Mouse (Mus musculus): Measurements from ENCODE around the gene Rnase9.
"Not testable (repeated sequence)": the region's sequence is repeated elsewhere in the genome, so short reads cannot be mapped to it uniquely, and the experiment has no call there.

The Rnase9 gene

DNA sequence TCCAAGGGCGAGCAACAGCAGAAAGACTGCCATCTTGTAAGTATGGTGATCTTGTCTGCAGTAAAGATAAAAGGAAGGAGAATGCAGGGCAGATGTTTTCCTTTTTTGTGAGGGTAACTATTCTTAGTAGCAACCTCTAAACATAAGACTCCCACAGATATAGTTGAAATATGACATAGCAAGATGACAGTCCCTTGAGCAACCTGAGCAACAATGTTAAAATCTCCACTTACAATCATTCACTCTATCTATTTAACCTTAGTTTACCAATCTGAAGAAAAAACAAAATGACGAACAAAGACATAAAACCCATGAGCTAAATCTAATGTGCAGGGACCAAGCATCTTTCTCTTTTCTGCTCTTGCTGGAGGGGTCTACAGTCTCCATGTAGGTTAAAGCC, 8.4 kb upstream of the Rnase9 start, which contains the start of gene Rnase11:
TSS of gene Rnase11 (minus strand) at position 101 of the 400 bp plus-strand sequence.
- no peak for DNase-seq (ENCODE audit: low spot score)

DNA sequence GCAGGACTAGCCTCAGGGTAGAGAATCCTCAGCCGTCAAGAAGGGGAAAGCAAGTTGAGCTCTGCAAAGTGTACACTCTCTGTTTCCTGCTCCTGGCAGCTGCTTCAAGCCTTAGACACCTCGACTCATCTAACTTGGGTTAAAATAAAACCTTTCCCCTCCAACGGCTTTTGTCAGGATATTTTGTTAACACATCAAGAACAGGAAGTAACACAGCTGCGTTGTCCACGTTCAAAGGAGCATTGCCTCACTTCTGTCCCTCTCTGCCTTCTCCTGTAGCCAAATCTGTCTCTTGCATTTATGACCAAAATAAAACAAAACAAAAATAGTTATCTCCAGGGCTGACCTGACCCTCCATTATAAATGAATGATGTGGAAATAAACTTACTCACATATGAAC, 6.2 kb upstream of the Rnase9 start:
- DNase-seq (ENCODE audit: low spot score) = no peak

GRCm38 (mm10) chr14:51036214-51036613, 5.5 kb downstream of the Rnase9 start:
- DNase-seq (ENCODE audit: low spot score) = no peak

- no peak for DNase-seq (ENCODE audit: low spot score)
Observed at GRCm38 (mm10) chr14:51035206-51035605, 6.5 kb downstream of the Rnase9 start.

DNA sequence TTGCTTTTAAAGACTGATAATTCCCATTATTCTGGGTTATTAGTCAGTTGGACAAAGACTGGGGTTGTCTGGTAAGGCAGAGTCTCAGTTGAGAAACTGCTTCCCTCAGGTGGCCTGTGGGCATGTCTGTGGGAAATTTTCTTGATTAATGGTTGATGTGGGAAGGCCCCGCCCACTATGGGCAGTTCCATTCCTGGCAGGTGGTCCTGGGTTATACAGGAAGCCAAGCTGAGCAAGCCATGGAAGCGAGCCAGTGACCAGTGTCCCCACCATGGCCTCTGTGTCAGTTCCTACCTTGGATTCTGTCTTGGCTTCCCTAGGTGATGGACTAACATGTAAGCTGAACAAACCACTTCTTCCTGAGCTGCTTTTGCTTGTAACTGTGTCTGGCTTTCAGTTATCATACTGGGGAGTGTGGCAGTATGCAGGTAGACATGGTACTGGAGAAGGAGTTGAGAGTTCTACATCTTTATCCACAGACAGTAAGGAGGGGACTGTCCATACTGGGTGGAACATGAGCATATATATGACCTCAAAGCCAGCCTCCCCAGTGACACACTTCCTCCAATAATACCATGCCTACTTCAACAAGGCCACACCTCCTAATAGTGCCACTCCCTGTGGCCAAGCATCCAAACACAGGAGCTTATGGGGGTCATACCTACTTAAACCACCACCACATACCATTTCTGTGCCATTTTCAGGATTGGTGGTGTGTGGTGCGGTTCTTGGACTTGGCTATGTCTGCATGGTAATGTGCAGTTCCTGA, 14.1 kb downstream of the Rnase9 start:
- no peak for DNase-seq (ENCODE audit: low spot score)

GRCm38 (mm10) chr14:51026391-51027133, 15.1 kb downstream of the Rnase9 start:
- DNase-seq (ENCODE audit: low spot score) = peak; percentile 18

DNA sequence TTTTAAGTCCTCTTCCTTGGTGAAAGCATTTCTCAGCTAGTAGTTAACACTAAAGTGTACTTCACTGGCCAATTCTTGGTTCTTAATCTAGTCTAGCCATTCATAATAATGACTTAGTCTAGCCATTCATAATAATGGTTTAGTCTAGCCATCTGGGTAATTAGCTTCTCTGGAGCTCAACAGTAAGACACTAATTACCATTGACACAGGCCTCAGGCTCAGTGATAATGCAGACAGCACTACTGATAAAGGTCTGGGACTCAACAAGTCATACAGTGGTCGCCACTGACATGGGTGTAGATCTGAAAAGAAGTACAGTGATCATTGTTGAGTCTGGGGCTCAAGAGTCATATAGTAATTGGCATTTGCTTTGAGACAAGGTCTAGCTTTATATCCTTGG, 16.8 kb downstream of the Rnase9 start:
- no peak for DNase-seq (ENCODE audit: low spot score)

DNA sequence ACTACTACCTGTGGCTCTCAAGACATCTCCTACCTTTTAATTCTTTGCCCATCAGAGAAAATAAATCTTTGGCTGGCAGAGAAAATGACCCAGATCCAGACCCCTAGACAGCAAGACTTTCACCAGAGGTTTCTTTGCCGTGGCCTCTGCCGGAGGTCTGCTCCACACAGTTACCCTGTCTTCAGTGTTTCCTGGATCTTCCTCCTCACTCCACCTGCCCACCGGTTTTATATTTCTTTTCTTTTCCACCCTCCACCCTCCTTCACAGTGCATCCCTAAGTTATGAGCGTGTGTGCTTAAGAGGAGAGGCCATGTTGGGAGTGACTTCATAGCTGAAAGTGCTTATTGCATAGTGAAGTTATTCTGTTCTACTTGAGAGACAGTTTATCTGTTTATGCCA, 18.2 kb downstream of the Rnase9 start:
- no peak for DNase-seq (ENCODE audit: low spot score)

DNA sequence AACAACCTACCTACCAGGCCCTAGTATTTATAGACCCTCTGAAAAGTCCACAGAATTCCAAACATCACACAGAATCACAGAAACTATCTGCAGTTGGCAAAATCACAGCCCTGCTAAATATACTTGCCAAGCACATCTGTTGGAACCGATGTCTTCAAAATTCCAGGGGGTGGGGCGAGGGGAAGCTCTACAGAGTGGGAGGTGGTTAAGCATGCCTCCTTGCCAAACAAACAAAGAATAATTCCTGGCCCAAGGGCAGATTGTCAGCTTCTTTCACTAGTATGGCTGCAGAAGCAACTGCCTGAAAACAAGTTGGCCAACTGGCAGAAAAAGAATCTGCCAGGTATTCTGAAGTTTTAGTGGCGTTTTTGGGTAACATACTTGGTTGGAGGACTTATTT, 24.4 kb downstream of the Rnase9 start:
- DNase-seq (ENCODE audit: low spot score) = no peak

DNA sequence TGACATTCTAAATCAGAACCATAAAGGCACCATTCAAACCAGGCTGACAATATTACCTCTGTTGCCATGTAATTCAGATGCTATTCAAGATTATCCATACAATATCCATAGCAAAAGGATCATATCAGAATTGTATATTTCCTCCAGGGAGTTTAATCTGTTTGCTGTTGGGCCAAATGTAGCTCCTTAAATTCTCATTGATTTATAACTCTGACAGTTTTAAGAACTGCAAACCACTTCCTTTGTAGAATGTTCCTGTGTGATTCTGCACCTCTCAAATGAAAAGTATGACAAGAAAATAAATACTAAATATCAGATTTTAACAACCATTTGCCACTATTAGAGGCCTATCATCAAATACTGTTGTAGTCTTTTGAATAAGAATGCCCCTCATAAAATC, 25.9 kb downstream of the Rnase9 start:
- no peak for DNase-seq (ENCODE audit: low spot score)

DNA sequence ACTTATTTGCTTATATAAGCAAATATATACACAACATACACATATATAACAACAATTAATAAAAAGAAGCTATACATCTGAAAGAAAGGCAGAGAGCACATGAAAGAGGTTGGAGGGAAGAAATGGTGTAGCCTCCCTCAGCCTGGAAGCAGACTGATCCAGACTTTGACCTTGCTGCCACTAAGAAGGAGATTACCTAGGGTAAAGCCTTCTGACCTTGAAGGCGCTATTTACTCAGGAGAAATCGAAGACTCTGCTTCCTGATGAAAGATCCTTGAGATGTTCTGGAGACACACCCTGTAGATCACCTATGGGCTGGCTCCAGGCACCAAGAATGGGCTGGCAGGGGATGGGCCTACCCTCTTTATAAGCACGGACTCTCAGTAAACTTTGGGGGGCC, 26.9 kb downstream of the Rnase9 start:
- not testable (repeated sequence) for DNase-seq (ENCODE audit: low spot score)

- DNase-seq (ENCODE audit: low spot score) = no peak
Observed at GRCm38 (mm10) chr14:51009572-51009971, 32.1 kb downstream of the Rnase9 start.

- no peak for DNase-seq (ENCODE audit: low spot score)
Observed at GRCm38 (mm10) chr14:51008781-51009180, 32.9 kb downstream of the Rnase9 start.

DNA sequence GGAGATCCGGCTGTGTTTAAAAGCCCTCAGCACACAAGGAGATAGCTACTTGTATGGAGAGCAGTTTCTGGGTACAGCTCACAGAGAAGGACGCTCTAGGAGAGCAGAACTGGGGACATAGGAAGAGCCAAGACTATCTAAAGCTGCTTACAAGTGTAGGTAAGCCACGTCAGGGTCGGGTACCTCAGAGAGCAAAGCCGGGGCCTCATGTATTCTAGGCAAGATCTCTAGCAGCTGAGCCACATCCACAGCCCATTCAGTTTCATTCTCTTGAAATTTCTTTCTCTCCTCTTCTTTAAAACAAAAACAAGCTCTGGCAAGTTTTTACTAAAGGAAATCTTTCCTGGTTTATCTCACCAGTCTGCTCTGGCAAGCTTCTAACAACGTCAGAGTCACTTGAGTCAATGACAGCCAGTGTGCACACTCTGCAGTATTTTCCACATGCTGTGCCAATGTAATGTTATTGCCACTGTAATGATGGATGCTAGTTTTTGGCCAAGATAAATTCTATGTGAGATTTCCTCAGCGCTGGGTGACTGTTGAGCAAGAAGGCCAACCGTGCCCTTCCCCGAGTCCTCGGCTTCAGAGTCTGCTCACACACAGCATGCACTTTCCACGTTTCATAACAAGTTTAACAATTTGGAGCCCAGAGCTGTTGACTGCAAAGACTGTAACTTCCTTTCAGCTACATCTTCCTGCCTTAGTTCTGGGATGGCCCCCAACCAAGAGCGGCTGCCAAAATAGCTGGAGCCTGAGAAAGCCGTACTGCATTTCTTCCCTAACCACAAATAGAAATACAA, 33.6 kb downstream of the Rnase9 start:
- DNase-seq (ENCODE audit: low spot score) = peak; percentile 22

GRCm38 (mm10) chr14:51007152-51007801, 34.4 kb downstream of the Rnase9 start, which contains the start of gene Rnase10:
Rnase10 (plus strand) TSS chr14:51007751.
- no peak for DNase-seq (ENCODE audit: low spot score)

GRCm38 (mm10) chr14:50997999-50998666, 43.5 kb downstream of the Rnase9 start:
- no peak for DNase-seq (ENCODE audit: low spot score)

GRCm38 (mm10) chr14:50997088-50997487, 44.6 kb downstream of the Rnase9 start:
- no peak for DNase-seq (ENCODE audit: low spot score)

DNA sequence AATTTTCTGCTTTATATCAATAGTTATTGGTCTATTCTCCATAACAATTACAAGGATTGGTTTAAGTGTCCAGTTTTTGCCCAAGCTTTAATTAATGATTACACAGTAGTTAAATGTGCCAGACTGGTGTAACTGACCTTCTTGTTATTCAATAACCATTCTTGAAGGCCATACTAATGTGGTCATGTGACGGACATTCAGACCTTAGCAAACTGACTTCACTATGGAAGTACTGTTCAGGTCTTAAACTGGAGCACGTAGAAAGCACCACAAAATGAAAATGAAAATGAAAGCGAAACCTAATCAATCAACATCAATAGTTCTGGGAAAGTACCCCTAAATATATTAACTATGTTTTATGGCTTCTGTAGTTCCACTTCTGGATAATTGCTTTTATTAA, 50.6 kb downstream of the Rnase9 start:
- DNase-seq (ENCODE audit: low spot score) = no peak

Measured in ovary, postnatal 36 days (tissue).